Mouse (Mus musculus) forebrain, embryonic 16.5 days (tissue): ENCODE measurements around the gene Agpat1. TPM values are rescaled to one million over a fixed set of nuclear protein-coding genes. Genes with fewer than 3 reads are reported as not detected.
A peak's percentile ranks its signal among the peaks of the same experiment; 100 is the strongest.

Source experiments
- ATAC-seq: fragments of 200-750 bp; cut with Nextera tagmentation; 2 replicates; pipeline ENCODE4 v1.8.0; 2017; ENCODE audit warnings: mild to moderate bottlenecking, moderate library complexity
- H3K27ac ChIP-seq: fragments of 300-500 bp; sonication (generic); 2 replicates; pipeline ENCODE4 v1.5.1; 2014; ENCODE audit warnings: low read length, control low read depth
- H3K27me3 ChIP-seq: fragments of 300-500 bp; sonication (generic); replicated peaks from 2 replicates; pipeline ENCODE4 v1.6.1; 2014; ENCODE audit warnings: low read length; ENCODE audit not compliant: control insufficient read depth, insufficient read depth
- H3K36me3 ChIP-seq: fragments of 300-500 bp; sonication (generic); 2 replicates; pipeline ENCODE4 v1.6.1; 2014; ENCODE audit not compliant: control insufficient read depth, insufficient read depth
- H3K4me1 ChIP-seq: fragments of 300-500 bp; sonication (generic); replicated peaks from 2 replicates; pipeline ENCODE4 v1.6.1; 2014; ENCODE audit warnings: low read length; ENCODE audit not compliant: control insufficient read depth, insufficient read depth
- H3K4me2 ChIP-seq: fragments of 300-500 bp; sonication (generic); 2 replicates; pipeline ENCODE4 v1.6.1; 2014; ENCODE audit warnings: mild to moderate bottlenecking, low read length, control low read depth
- H3K4me3 ChIP-seq: fragments of 300-500 bp; sonication (generic); replicated peaks from 2 replicates; pipeline ENCODE4 v1.5.1; 2014; ENCODE audit warnings: mild to moderate bottlenecking, low read length, control low read depth
- H3K9ac ChIP-seq: fragments of 300-500 bp; sonication (generic); replicated peaks from 2 replicates; pipeline ENCODE4 v1.6.1; 2014; ENCODE audit warnings: low read depth, low read length, control low read depth
- H3K9me3 ChIP-seq: fragments of 300-500 bp; sonication (generic); 2 replicates; pipeline ENCODE4 v1.6.1; 2016; ENCODE audit warnings: low read length; ENCODE audit not compliant: control insufficient read depth
- WGBS: fragments of 180-500 bp; shearing (Covaris S2); extraction: QIAGEN DNeasy Blood & Tissue Kit; methylation state at CpG from one replicate; pipeline ENCODE4 v1.1.7; 2014; 5-methylcytosine and 5-hydroxymethylcytosine counted together
- polyA plus RNA-seq: library from polyadenylated mRNA; unstranded; fragments of >200 nt; fragmentation: Nextera tagmentation; extraction: Ambion mirVana; gene quantifications from 2 replicates; pipeline ENCODE4 v1.2.1, GENCODE M21; 2015

Agpat1 gene
- polyA plus RNA-seq, 1 experiment from 2014 or later, result 104 TPM

- no peaks in the 10 kb centered on the region for H3K9me3 ChIP-seq
- no peak overlapping the region for H3K9ac ChIP-seq
- peaks cover 18% of the 10 kb centered on the region for H3K27me3 ChIP-seq
- H3K36me3 ChIP-seq, result no peaks in the 10 kb centered on the region
- H3K4me1 ChIP-seq, result peaks cover 3% of the 10 kb centered on the region; the same call in 1 of the 2 replicates
- H3K4me3 ChIP-seq, result no peak overlapping the region
- H3K4me2 ChIP-seq, result no peak overlapping the region
- no peak for ATAC-seq
- H3K27ac ChIP-seq, result no peak overlapping the region
- WGBS, result 78% methylated on average over 3 of the region's 3 CpGs
These were observed 55.8 kb downstream of the Agpat1 start for GRCm38 (mm10) chr17:34659897-34660214.

GRCm38 (mm10) chr17:34660259-34660820 is 56.3 kb downstream of the Agpat1 start:
- Histone ChIP-seq H3K4me1 (peaks cover 3% of the 10 kb centered on the region; the same call in 1 of the 2 replicates), H3K9me3 (no peaks in the 10 kb centered on the region), H3K27ac (no peak overlapping the region), H3K36me3 (no peaks in the 10 kb centered on the region), H3K4me3 (no peak overlapping the region), H3K27me3 (peaks cover 18% of the 10 kb centered on the region), H3K9ac (no peak overlapping the region), H3K4me2 (no peak overlapping the region)
- 38% methylated on average over 11 of the region's 11 CpGs for WGBS
- ATAC-seq, result no peak

- no peak for ATAC-seq
- WGBS, result 13% methylated on average over 19 of the region's 19 CpGs
These were observed 57.1 kb downstream of the Agpat1 start for GRCm38 (mm10) chr17:34661121-34661591.

GRCm38 (mm10) chr17:34662468-34662867 is 58.4 kb downstream of the Agpat1 start:
- Histone ChIP-seq H3K4me1 (peaks cover 3% of the 10 kb centered on the region; the same call in 1 of the 2 replicates), H3K36me3 (no peaks in the 10 kb centered on the region), H3K27me3 (peaks cover 18% of the 10 kb centered on the region), H3K9me3 (no peaks in the 10 kb centered on the region), H3K4me3 (no peak overlapping the region), H3K4me2 (no peak overlapping the region), H3K27ac (no peak overlapping the region), H3K9ac (no peak overlapping the region)
- WGBS, result 93% methylated on average over 1 of the region's 1 CpGs
- no peak for ATAC-seq

More at GRCm38 (mm10) chr17:34661121-34661591, 57.1 kb downstream of the Agpat1 start:
- peaks cover 3% of the 10 kb centered on the region; the same call in 1 of the 2 replicates for H3K4me1 ChIP-seq
- peaks cover 18% of the 10 kb centered on the region for H3K27me3 ChIP-seq
- no peak overlapping the region for H3K9ac ChIP-seq
- peak overlapping the region; percentile 27 for H3K4me2 ChIP-seq
- H3K4me3 ChIP-seq, result 0 out of 2 replicates have a peak overlapping the region, but pooled peaks have one; percentile 3
- H3K27ac ChIP-seq, result no peak overlapping the region
- no peaks in the 10 kb centered on the region for H3K9me3 ChIP-seq
- H3K36me3 ChIP-seq, result no peaks in the 10 kb centered on the region

GRCm38 (mm10) chr17:34662978-34663377 is 58.9 kb downstream of the Agpat1 start:
- Histone ChIP-seq H3K4me3 (no peak overlapping the region), H3K4me2 (no peak overlapping the region), H3K9ac (no peak overlapping the region), H3K9me3 (no peaks in the 10 kb centered on the region), H3K27me3 (peaks cover 18% of the 10 kb centered on the region), H3K36me3 (no peaks in the 10 kb centered on the region), H3K4me1 (peaks cover 3% of the 10 kb centered on the region; the same call in 1 of the 2 replicates), H3K27ac (no peak overlapping the region)
- WGBS, result 80% methylated on average over 8 of the region's 8 CpGs
- no peak for ATAC-seq

Other genes with a start within 250 kb of the Agpat1 start
- not detected in 2 replicates for gene Btnl2, start 249.4 kb upstream of the Agpat1 start, polyA plus RNA-seq
- gene Btnl1, start 227.1 kb upstream of the Agpat1 start, polyA plus RNA-seq, result not detected in 2 replicates
- gene BC051142, start 205.4 kb upstream of the Agpat1 start, polyA plus RNA-seq, result 2.6 and 4.4 TPM in 2 replicates
- not detected in 2 replicates for gene Btnl4, start 126.9 kb upstream of the Agpat1 start, polyA plus RNA-seq
- gene Btnl6, start 86.9 kb upstream of the Agpat1 start, polyA plus RNA-seq, result not detected in 2 replicates
- 4.1 and 5.6 TPM in 2 replicates for gene Notch4, start 40.0 kb upstream of the Agpat1 start, polyA plus RNA-seq
- 2.8 and 3.0 TPM in 2 replicates for gene Gpsm3, start 14.5 kb upstream of the Agpat1 start, polyA plus RNA-seq
- gene Pbx2, start 13.0 kb upstream of the Agpat1 start, polyA plus RNA-seq, result 5.3 and 7.6 TPM in 2 replicates
- gene Ager, start 6.4 kb upstream of the Agpat1 start, polyA plus RNA-seq, result 1.5 and 1.6 TPM in 2 replicates
- gene Rnf5, start 572 bp upstream of the Agpat1 start, polyA plus RNA-seq, result 292 and 328 TPM in 2 replicates
- 7.0 and 7.5 TPM in 2 replicates for gene Egfl8, start 11.7 kb downstream of the Agpat1 start, polyA plus RNA-seq
- 16.2 and 17.7 TPM in 2 replicates for gene Ppt2, start 24.2 kb downstream of the Agpat1 start, polyA plus RNA-seq
- 5.0 and 10.4 TPM in 2 replicates for gene Prrt1, start 25.3 kb downstream of the Agpat1 start, polyA plus RNA-seq
- 14.6 and 16.7 TPM in 2 replicates for gene Fkbpl, start 40.5 kb downstream of the Agpat1 start, polyA plus RNA-seq
- gene Atf6b, start 42.9 kb downstream of the Agpat1 start, polyA plus RNA-seq, result 111 and 119 TPM in 2 replicates
- 0.08 and 0.09 TPM in 2 replicates for gene Tnxb, start 66.3 kb downstream of the Agpat1 start, polyA plus RNA-seq
- gene C4b, start 139.6 kb downstream of the Agpat1 start, polyA plus RNA-seq, result 0.16 TPM in 1 of 2 replicates, not detected in the other
- not detected in 2 replicates for gene Cyp21a1, start 200.3 kb downstream of the Agpat1 start, polyA plus RNA-seq
- gene Stk19, start 232.7 kb downstream of the Agpat1 start, polyA plus RNA-seq, result 33.4 and 50.4 TPM in 2 replicates
- gene Dxo, start 232.8 kb downstream of the Agpat1 start, polyA plus RNA-seq, result 64.8 and 75.6 TPM in 2 replicates
- 65.6 and 67.5 TPM in 2 replicates for gene Skiv2l, start 245.9 kb downstream of the Agpat1 start, polyA plus RNA-seq
- 87.5 and 97.7 TPM in 2 replicates for gene Nelfe, start 246.1 kb downstream of the Agpat1 start, polyA plus RNA-seq